Mouse (Mus musculus) ES-E14 (cell line): ENCODE results near the gene Gbp7.

Source experiments
- HCFC1 ChIP-seq: IDR thresholded peaks from 2 replicates; pipeline ENCODE4 v1.6.1; 2012; ENCODE audit warnings: low read length, inconsistent platforms, borderline replicate concordance; ENCODE audit not compliant: insufficient read depth
- ZC3H11A ChIP-seq: IDR thresholded peaks from 2 replicates; pipeline ENCODE4 v1.6.1; 2012; ENCODE audit warnings: low read depth, mild to moderate bottlenecking, inconsistent platforms, low read length, borderline replicate concordance

DNA sequence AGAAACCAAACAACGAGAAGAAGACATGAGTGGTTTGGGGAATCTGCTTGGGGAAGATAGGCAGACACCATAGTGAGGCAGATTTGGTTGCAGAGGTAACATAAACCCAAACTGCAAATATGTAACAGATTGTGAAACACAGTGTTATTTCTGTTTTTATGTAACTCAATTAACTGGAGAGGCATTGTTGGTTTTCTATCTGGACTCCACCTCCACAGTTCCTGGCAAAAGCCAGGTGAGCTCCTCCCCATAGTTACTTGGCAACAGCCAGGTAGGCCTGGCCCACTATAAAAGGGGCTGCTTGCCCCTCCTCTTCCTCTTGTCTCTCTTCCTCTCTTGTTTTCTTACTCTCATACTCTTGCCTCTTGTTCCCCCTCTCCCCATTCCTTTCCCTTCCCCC, 24.5 kb downstream of the Gbp7 start:
- TF ChIP-seq HCFC1 (no peak), ZC3H11A (no peak)
